Mouse (Mus musculus) neural tube, embryonic 10.5 days (tissue): Measurements from ENCODE around the gene B4galt2.

Experiments used
- DNase-seq: peaks from one replicate; pipeline ENCODE4 v3.0.0-alpha.2; 2017; ENCODE audit warnings: low spot score; ENCODE audit errors: extremely low spot score

Gene B4galt2

DNA sequence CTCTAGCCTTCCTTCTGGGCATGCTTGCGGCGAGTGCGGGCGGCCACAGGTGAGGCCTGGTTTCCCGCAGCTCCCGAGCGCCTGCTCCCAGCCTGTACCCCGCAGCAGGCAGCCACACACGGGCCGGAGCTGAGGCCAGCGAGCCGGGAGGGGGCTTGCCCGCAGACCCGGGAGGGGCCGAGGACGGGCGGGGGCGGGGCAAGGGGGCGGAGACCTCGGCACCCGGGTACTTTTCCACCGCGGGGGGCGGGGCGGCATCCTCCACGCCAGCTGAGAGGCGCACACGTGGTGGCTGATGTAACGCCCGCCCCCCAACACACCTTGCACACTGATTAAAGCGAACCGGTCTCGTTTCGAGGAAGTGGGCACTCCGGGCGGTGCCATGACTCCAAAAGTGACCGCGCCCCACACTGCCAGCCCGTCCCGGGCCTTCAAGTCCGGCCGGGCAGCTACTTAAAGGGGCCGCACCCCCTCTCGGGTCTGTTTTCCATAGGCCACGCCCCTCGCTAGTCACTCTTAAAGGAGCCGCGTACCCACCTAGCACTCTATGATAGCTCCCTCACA lies 47.0 kb downstream of the B4galt2 start:
- DNase-seq, result peak; percentile 93

DNA sequence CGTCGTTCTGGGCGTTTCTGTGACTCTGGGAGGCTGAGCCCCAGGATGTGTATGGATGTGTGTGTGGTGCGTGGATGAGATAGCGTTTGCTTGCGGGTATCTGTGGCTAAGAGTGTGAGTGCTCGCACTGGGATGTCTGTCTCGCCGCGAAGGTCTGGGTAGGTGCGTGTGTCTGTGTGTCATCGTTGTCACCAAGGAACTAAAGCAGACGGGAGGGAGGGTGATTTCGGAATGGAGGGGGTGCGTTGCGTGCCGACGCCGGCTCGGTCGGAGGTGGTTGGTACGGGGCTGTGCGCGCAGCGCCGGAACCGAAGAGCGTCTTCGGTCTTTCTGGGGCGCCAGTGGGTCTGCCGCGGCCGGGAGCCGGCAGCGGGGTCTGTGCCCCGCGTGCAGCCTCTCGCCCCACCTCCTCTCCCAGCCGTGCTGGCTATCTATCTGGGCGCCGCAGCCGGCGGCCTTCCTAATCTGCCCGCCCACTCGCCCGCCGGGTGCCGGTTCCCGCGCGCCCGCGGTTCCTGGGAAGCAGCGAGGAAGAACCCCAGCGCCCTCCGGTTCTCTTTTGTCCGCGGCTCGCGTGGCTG lies 47.7 kb downstream of the B4galt2 start:
- DNase-seq, result no peak

DNA sequence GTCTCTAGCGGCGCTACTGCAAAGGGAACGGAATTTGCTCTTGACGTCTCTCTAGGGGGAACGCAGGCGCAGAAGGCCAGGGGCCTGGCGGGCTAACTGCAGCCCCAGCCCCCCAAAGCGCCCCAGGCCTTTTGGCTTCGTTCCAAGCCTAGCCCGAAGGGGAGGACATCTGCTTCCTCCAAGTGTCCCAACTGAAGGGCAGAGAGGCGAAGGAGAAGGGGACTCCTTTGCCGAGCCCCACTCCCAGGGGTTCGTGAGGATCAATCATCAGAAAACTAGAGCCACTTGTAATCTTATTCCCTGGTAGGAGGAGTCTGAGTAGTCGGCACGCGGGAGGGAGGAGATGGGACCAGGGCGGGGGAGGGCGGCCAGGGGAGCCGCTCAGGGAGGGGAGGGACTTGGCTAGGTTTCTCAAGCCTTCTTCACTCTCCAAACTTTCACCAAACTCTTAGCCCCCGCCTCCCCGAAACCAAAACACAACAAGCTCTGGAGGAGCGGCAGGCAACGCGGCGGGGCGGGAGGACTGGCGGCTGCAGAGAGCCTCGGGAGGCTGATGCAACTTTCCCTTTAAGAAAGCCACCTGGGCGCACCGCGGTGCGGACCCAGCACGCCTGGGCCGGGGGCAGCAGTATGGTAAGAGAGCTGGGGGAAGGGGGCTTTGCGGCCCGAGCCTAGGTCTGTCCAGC lies 48.3 kb downstream of the B4galt2 start:
- DNase-seq, result peak; percentile 79

DNA sequence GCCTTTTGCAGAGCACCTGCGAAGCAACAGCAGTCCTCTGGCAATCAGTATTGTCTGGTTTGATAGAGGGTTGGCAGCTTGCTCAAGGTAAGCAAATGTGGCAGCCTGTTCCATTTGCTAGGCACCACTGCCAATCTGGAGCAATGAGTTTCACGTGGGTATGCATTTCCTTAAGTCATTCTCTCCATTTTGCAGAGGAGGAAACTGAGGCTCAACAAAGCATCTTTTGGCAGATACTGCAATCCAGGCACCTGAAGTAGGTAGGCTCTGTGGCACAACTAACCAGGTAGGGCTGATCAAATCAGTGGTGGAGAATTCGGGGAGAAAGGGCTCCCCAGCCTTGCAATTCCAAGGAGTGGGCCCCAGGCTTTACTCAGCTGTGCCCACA lies 48.8 kb downstream of the B4galt2 start, which contains the start of gene Slc6a9:
Gene Slc6a9 (plus strand): TSS at position 50 of the 388 bp plus-strand sequence.
- no peak for DNase-seq

DNA sequence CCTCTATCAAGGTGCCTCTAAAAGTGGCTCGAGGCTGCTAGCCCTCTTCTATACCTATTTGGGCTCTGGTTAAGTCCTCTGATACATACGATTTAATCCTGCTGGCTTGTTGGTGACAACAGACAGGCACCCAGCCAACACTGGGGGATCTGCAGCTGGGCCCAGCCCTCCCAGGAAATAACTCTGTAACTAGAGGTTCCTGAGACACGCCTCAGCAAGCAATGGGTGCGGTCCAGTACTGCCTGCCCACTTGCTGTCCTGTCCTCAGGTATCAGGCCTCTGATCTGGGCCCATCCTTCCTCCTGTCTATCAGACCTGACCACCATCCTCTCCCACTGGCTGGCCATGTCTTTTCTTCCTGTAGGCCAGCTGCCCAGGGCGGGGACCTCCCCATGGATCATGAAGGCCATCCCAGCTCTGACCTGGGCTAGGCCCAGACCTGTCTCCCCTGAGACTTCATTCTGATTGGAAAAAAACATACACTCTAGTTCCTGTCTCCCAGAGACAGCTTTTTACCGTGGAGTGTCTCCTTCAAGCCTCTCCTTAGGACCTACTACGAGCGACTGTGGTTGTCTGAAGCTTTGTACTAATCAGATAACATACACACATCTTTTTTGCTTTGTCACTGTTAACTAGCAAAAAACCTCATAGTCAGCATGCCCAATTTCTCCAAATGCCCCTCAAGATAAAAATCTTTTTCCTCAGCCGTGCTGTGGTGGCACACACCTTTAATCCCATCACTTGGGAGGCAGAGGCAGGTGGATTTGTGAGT lies 51.2 kb downstream of the B4galt2 start:
- DNase-seq, result no peak

DNA sequence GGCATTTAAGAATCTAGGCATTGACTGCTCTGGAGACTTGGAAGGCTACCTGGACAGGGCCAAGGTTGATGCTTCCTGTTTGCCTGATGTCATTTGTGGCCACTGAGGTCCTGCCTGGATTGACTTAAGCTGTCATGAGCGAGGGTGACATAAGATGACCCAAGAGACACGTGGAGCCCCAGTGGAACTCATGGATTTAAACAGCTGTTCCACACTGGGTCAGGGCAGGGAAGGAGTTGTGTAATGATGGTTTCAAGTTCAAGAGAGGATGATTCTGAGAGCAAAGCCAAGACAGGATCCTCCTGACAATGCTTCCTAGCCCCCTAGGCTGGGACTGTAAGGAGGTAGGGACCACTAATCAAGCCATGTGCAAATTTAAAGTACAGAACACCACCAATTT lies 51.8 kb downstream of the B4galt2 start:
- DNase-seq, result no peak

DNA sequence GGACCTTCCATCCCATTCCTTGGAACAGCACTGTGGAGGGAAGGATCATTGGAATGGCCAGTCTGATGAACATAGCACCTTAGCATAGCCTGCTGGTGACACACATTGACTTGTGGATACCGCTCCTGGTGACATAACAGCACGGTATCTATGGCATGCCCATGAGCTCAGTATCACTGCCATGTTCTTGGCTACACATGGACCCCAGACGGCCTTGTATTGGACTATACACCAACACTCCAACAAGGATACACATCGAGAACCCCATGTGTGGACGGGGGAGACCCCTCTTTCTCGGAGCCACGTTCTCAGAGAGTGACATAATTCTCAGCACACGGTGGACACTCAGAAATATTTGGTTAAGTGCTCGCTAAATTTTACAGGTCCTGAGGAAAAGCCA lies 52.5 kb downstream of the B4galt2 start:
- DNase-seq, result no peak

DNA sequence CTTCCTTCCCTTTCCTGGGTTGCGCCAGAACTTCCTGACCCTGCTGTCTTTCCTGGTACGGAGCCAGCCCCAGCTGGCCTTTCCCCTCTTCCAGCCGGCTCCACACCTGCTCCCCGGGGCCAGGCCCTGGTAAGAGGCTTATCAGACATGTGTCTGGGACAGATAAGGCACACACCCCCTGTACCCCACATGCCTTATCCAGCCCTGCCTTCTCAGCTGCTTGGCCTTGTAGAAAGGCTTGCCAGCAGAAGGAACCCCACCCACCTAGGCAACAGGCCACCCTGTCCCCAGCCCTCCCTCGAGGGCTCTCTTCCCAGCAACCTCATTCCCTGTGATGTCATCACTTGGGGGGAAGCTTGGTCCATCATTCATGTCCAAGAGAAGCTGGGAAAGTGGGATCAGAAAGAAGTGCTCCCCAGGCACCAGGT lies 53.1 kb downstream of the B4galt2 start:
- DNase-seq, result no peak

DNA sequence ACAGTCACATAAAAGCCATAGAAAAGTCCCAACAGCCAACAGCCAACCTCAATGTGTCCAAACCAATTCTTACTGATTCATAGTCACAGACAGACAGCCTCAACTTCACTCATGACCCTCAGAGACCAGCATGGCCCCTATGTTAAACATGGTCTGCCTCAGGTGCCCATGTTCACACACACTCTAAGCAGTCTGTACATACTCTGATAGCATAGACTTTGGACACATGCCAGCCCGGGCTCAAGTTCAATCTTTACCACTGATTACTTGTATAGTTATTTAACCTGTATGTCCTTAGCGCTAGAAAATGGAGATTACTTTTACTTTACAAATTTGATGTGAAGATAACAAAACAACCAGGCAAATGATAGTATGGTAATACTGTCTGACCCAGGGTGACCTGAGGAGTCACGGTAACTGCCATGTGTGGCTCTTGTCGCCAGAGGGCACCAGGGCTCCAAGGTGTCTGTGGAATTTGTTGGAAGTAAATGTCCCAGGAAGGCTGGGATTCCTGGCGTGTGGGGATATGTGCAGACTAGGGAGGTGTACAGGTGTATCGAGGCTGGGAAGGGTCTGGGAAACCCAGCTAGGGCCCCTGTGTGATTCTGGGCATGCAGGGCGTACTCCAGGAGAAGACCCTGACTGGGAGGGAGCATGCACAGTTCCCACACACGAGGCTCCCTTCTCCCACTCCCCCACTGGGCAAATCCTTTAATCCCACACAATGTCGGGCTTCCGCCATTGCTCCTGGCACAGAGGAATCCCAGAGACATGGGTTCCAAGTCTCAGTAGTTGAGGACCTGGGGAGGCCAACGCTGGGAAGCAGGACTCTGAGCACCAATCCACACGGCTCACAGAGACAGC lies 53.8 kb downstream of the B4galt2 start:
- peak; percentile 71 for DNase-seq

DNA sequence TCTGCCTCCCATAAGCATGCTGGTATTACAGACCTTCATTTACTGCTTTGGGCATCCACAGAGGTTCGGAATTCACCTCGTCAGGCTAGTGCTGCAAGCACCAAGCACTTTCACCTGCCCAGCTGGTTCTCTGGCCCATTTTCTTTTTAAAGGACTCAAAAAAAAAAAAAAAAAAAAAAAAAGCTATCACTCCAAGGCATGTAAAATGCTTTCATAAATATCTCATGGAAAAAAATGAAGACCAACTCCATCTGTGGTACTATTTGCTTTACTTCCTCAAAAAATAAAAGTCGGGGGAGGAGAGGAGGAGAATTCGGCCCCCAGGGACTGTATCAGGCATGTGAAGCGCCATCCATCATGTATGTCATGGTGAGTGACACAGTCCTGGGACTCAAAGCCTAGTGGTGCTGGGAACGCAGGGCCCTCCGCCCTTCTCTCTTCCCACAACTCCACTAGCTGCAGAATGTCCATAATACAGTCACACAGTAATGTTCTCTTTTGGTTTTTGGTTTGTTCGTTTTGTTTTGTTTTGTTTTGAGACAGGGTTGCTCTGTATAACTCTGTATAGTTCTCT lies 54.6 kb downstream of the B4galt2 start:
- DNase-seq, result no peak
